Mouse (Mus musculus): ENCODE data around the gene Plekhg6.

Plekhg6 gene

DNA sequence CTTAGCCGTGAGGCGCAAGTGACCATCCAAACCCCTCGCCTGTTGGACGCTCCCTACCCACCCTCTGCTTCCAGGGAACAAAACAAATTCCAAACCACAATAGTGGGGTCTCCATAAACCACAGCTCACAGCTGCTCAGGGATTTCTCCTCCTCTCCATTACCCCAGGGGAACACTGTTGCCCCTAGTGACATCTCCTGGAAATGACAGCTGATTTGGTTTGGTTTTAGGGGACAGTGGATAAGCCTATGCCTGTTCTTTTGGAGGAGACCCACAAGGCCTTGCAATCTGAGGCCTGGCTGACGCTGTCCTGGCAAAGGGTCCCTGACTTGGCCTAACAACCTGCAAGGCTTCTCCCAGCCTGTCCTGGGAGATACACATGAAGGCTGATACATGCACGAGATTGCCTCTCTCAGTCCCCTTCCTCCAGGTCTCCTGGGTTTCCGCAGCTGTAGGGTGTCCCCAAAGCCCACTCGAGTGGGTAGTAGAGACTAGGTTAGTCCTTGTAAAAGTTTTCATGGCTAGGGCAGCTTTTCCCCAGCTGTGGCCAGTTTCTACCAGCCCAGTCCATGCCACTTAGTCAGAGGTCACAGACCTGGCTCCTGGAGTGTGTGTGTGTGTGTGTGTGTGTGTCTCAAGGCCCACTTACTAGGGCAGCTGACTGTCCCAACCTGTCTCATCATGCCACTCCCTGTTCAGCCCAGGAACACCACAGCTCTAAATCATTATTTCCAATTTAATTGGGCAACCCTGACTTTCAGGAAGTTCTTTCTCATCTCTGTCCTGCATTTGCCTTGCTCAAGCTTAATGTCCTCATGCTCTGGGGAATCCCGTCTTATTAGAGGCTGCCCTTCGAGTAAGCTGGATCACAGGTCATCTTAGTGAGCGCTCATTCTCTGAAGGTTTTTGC is 4.7 kb upstream of the Plekhg6 start:
- no peak for DNase-seq (ENCODE audit: low spot score)

DNA sequence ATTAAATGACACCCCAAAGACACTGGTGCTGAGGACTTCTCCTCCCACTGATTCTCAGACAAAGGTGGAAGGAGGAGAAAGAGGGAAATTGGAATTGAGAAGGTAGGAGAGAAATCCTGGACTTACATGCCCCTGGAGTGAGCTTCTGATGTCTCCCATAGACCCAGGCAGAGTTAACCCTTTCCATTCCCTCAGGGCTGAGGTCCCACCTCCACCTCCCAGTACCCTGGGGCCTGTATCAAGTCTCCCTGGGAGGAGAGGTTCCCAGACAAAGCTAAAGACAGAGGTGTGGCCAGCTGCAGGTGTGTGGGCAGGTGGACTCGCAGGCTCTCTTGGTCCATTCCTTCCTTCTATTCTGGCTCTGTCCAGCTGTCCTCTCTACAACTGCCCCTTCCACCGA is 1.4 kb upstream of the Plekhg6 start:
- no peak for DNase-seq (ENCODE audit: low spot score)

DNA sequence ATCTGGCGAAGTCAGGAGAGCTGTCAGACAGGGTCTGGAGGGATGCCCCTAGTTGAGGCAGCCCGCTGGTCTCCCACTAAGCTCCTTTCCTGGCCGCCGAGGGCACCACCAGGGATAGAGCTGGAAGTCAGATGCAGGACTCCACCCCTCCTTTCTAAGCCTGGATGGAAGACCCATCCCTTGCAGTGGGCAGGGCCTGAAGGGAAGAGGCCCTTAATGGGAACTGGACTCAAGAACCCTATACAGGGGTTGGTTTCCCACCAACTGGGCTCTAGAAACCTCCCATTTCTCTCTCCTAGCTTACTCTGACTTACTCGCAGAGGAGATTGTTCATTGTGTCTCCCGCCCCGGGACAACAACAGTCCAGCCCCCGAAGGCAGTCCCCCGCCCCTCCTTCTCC is 812 bp downstream of the Plekhg6 start:
- DNase-seq (ENCODE audit: low spot score) = no peak

DNA sequence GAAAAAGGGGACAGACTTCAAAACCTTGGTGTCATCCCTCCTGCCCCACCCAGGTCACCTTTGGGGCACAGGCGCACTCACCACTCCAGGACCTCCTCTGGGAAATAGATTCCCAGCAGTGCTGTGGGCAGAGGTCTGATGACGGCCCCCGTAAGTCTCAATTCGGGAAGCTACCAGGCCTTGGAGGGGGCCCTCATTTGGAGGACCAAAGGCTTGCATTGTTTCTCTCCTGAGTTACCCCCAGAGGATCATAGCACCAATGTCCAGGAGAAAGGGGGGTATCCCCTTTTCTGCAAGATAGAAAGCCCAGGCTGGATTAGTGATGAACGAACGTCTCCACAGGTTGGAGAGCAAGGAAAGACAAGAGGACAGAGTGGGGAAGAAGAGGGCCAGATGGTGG is 2.0 kb downstream of the Plekhg6 start:
- no peak for DNase-seq (ENCODE audit: low spot score)

DNA sequence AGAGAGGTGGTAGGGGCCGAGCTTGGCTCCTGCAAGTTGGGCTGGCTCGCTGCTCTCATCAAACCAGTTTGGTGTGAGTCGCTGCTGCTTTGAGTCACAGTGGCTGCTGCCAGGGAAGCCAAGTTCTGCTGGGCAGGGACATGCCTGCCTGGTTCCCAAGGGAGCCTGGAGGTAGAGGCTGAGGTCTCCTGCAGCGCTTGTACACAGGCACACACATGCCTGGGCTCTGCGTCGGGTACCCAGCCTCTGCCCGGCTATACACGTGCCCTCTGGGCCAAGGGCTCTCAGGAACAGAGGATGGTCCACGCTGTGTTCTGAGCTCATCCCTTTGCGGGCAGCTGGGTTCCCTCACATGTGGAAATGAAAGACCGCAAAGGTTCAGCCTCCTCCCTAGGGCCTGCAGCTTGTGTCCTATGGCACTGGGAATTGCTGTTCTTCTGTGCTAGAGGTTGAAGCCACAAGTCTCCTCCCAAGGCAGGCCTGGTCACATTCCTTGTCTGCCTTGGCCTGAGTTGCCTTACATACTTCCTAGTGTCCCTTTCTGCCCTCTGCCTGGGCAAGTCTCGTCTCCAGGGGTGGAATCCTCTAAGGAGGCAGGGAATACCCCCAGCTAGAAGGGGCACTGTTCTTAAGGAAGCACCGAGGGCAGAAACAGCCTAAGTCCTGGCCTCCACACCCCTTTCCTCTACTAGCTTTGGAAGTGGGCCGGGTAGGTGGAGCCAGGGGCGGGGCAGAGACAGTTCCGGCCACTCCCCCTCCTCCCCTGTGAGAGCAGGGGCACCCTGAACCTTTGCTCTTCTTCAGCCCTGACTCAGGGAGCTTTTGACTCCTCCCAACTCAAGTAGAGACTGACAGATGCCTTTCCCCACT is 2.8 kb downstream of the Plekhg6 start:
- DNase-seq (ENCODE audit: low spot score) = peak; percentile 75

DNA sequence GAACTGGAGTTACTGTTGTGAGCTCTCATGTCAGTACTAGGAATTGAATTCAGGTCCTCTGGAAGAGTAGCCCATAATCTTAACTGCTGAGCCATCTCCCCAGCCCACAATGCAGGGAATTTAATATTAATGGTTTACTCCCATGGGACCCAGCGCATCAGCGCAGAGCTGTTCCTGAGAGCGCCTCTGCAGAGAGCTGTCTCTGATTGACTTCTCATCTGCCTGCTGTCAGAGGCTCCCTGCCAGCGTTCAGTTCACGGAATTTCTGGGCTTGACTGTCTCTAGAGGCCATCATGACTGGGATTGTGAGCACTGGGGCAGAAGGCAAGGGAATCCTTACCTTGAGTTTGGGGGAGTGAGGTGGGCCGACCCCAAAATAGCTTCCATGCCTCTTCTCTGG is 3.6 kb downstream of the Plekhg6 start:
- no peak for DNase-seq (ENCODE audit: low spot score)

DNA sequence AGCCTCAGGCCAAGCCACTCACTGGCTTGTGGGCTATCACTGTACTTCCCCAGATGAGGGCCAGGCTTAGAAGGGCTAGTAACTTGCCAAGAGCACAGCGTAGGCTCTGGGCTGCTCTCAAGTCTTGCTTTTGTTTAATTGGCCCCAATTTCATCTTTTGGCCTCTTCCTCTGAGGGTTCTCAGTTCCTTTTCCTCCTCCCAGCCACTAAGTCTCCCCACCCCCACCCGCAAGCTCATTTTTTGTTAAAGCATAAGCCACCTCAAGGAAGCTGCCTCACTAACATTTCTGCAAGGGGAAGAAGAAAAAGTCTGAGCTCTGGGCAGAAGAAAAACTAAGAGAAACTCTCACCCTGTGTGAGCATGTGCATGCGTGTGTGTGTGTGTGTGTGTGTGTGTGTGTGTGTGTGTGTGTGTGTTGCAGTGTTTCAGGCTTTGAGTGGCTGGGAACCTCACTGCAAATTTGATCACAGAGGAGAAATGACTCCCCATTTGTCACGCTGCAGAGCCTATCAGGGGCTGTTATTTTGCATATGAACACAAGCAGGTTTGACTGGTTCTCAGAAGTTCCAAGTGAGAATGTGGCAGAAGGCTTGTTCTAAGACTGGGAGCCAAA is 12.7 kb downstream of the Plekhg6 start:
- DNase-seq (ENCODE audit: low spot score) = peak; percentile 42

DNA sequence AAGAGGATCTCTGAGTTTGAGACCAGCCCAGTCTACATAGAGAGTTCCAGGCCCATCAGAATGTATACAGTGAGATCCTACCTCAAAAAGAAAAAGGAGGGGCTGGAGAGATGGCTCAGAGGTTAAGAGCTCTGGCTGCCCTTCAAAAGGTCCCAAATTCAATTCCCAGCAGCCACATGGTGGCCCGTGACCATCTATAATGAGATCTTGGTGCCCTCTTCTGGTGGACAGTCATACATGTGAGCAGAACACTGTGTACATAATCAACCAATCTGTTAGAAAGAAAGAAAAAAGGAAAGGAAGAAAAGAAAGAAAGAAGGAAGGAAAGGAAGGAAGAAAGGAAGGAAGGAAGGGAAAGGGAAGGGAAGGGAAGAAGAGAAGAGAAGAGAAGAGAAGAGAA is 14.5 kb downstream of the Plekhg6 start:
- DNase-seq (ENCODE audit: low spot score) = peak; percentile 36

DNA sequence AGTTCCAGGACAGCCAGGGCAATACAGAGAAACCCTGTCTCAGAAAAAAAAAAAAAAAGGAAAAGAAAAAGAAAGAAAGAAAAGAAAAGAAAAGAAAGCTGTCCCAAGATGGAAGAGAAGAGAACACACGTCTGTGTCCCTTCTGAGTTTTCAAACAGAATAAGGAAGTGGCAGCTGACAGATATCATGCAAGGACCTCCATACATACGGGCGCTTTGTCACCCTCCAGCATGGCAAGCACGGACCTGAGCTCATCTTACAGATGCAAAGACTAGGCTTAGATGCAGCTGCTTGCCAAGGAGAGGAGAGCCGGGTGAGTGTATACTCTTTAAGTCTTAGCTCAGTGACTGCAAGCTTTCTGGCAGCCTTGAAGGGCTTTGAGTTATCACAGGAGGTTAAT is 15.1 kb downstream of the Plekhg6 start:
- DNase-seq (ENCODE audit: low spot score) = no peak

DNA sequence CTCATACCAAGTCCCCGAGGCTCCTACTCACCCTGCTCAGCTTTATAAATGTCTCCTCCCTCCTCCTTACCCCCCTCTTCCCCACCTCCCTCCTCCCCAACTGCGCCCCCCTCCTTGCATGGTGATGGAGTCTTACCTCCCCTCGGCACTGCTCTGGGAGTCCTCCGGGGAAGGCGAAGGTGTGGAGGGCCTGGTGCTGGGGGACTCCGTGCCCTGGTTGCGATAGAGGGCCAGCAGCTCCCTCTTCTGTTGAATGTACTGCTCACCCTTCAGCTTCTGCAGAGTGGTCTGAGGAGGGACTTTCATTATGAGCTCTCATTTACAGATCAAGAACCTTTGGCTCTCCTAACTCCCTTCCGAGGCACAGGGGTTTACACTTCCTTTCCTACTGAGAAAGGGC is 16.1 kb downstream of the Plekhg6 start:
- no peak for DNase-seq (ENCODE audit: low spot score)

DNA sequence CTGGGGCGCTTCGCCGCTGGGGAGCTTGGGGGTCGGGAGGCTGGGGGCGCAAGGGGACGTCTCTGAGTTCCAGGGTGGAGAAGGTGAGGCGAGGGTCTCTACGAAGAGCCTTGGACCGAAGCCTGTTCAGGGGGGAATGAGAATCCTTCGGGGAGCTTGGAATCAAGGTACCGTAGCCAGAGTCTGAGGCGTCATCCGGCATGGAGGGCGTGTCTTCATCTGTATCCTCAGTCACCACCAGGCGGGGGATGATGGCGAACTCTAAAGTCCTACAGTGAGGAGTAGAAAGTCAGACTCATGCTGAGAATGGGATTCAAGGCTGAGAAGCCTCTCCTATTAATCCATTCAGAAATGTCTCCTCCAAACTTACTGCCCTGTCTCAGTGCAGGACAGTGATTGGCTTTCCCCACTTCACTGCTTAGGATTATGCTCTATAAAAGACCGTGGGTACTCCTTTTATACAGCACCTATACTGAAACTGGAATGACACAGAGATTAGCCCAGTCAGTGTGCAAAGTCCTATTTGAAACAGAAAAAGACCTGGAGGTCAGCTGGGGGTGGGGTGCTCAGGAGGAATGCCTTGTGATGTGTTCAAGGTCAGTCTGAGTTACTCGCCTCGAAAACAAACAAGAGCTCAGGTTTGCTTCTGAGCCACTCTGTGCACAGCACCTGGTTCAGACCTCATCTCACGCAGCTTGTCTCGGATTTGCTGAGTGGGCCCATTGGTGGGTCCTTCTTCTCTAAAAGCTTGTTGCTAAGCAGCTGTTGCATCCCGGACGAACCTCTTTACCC is 16.9 kb downstream of the Plekhg6 start:
- no peak for DNase-seq (ENCODE audit: low spot score)

DNA sequence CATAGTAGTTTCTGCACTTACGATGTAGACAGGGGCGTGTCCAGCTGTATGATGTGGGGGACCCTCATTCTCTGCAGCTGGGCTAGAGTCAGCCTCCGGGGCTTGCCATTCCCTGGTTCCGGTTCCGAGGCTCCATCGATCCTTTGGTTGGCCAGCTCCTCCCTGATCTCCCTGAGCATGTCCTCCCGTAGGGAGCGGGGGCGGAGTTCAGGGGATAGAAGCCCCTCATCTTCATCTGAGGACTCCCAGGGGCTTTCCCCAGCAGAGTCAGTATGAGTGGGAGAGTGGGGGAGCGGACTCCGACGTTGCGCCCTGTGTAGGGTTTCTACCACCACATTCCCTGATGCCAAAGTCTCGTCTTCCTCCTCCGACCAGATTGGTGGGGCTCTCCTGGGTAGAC is 17.6 kb downstream of the Plekhg6 start:
- no peak for DNase-seq (ENCODE audit: low spot score)

DNA sequence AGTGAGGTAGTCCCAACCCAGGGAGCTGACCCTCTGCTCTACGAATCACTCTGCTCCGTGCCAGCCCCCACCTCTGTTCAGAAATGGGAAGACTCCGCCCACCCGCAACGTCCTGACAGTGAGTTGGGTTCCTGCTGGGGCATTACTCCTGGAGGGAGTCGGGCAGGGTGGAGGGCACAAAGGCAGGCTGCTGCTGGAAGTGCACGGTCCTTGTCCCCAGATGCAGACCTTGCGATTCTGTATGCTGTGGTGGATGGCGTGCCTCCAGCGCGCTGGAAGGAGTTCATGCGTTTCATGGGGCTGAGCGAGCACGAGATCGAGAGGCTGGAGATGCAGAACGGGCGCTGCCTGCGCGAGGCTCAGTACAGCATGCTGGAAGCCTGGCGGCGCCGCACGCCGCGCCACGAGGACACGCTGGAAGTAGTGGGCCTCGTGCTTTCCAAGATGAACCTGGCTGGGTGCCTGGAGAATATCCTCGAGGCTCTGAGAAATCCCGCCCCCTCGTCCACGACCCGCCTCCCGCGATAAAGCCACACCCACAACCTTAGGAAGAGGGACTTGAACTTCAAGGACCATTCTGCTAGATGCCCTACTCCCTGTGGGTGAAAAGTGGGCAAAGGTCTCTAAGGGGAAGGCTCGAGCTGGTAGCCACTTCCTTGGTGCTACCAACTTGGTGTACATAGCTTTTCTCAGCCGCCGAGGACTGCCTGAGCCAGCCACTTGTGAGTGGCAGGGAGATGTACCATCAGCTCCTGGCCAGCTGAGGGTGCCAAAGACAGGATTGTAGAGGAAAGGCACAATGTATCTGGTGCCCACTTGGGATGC is 18.9 kb downstream of the Plekhg6 start:
- no peak for DNase-seq (ENCODE audit: low spot score)

DNA sequence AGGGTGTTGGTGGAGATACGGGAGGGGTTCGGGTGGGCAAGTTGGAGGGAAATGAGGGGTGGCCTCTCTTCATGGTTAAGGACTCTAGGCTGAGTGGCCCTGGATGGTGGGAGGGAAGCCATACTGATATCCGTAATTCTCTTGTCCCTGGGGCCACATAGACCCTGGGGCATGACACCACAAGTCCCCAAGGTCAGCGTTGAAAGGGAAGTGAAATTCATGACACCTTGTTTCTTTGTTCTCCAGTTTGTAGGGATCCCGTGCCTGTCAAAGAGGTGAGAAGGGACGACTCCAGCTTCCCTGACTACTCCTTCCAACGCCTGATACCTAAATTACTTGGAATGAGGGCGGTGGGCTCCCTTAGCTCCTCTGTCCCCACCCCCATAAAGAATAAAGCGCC is 19.7 kb downstream of the Plekhg6 start:
- no peak for DNase-seq (ENCODE audit: low spot score)

DNA sequence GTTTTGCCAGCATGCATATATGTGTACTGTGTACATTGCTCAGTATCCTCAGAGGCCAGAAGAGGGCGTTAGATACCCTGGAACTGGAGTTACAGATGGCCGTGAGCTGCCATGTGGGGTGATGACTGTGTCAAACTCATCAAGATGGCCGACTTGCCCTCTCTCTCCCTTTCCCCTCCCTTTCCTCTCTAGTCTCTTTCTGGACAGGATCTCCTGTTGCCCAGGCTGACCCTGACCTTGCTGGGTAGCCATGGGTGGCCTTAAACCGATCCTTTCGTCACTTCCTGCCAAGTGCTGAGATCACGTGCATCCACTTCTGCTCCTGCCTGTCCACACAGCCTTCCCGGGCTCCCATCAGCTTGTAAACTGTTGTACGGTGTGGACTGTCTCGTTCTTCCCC is 20.6 kb downstream of the Plekhg6 start:
- no peak for DNase-seq (ENCODE audit: low spot score)

DNA sequence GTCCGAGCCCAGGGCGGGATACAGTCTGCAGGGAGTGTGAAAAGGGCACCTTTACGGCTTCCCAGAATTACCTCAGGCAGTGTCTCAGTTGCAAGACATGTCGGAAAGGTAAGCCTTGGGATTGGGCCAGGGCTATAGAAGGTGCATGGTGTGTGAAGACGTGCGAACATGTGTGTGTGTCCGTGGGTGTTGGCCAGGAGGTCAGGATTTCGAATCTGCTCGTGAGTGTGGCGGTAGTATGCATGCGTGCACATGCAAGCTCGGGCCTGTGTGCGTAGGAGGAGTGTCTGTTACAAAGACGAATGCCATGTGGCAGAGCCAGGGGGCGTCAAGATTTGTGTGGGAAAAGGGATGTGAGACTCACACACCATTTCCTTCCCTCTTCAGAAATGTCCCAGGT is 23.3 kb downstream of the Plekhg6 start:
- no peak for DNase-seq (ENCODE audit: low spot score)

DNA sequence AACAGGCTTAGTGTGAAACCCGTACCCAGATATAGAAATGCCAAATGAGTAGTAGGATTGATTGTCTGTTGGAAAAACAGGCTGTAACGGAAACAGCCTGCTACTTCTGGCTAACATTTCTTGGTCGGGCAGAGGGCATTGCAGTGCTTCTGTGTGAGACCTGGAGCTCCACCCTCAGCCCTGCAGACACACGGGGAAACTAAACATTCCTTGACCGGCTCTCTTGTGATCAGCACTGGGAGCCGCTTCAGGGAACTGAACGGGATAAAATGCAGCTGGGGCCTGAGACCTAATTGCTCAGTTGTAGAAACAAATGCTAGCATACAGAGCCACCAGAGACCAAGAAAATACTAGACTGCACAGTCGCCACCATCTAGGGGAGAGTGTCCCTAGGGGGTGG is 24.3 kb downstream of the Plekhg6 start:
- DNase-seq (ENCODE audit: low spot score) = no peak

DNA sequence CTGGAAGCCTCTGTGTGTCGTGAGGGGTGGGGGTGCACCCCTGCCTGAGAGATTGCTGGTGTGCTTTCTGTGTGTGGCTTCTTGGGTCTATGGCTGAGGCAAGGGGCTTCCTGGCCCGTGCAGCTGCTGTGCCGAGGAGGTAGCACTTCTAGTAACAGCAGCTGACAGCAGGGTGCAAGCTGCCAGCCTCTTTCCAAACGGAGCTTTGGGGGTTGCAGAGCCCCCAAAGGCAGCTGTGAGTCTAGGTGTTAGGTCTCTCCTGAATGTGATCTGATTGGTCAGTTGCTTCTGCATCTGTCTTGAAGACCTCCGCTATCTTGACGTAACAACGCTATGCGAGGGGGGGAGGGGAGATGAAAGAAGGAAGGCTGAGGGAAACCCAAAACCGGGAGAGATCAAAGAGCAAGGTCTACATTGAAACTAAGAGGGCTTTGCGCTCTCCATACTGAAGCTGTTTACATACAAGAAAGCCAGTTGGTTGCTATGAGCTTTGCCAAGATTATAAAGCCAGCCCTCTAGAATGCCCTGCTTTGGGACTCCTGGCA is 25.3 kb downstream of the Plekhg6 start:
- DNase-seq (ENCODE audit: low spot score) = peak; percentile 60

DNA sequence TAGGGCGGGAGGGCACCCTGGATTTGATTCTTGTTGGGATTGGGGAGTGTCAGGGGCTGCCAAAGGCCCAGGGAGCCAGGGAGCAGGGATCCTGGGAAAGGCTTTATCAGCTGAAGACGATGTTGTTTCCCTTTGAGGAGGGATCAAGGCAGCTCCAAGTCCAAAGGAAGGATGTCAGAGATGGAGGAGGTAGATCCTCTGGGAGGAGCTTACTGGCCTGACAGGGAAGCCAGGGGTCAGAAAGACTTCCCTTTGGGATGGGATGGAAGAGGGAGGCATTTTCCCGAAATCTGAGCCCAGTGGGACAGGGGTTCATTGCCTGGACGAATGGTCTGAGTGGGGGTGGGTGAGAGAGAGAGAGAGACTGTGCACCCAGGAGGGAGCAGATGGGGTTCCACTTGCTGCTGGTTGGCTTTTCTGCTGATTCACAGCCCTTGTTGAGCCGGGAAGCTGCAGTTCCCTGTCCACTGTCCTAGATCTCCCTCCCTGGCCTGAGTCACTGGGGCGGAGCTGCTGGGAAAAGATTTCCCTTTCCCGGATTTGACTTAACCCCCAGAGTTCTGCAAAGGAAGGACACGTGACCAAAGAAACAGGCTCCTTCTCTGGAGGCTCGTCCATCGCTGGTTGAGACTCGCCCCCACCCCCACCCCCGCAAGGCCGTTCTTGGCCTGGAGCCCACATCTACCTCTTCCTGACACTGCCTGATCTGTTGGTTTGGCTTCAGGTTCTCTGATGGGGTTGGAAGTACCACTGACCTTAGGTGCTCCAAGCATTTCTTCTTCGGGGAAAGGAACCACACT is 26.0 kb downstream of the Plekhg6 start:
- no peak for DNase-seq (ENCODE audit: low spot score)

DNA sequence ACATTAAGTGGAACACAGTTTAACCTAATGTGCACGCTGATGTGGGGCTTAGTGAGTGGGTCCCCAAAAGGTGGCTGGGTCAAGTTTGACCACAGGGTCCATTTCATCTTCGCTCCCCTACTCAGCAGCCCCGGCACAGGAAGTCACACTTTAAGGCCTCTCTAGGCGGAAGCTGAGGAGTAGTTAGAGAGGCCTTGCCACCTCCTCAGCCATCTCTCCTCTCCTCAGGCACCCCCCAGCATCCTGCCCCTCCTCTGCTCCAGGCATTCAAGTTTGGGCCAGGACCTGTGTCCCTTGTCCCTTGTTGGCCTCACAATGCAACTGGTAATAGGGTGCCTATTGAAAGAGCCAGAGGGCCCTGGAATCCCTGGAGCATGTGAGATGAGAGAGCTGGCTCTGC is 26.9 kb downstream of the Plekhg6 start:
- peak; percentile 64 for DNase-seq (ENCODE audit: low spot score)
